Mouse (Mus musculus): ENCODE data around the gene Fndc11. TPM values are rescaled to one million over a fixed set of nuclear protein-coding genes. Genes with fewer than 3 reads are reported as not detected.

Fndc11 gene
- polyA plus RNA-seq (2014; fragmentation: Nextera tagmentation; extraction: Ambion mirVana), result not detected in 2 replicates

GRCm38 (mm10) chr2:181219538-181220216, at the start of gene Fndc11:
Gene Fndc11 (plus strand): TSS chr2:181220013.
- Histone ChIP-seq H3K4me3 (ENCODE audit: low read depth, low read length) (peak within 1 kb of the TSS; percentile 30), H3K4me2 (ENCODE audit: low read length) (peak within 1 kb of the TSS; percentile 56), H3K27ac (ENCODE audit: low read depth) (no peak within 1 kb of the TSS), H3K9me3 (ENCODE audit: control insufficient read depth, low read length) (no peaks in the 10 kb centered on the region), H3K4me1 (replicated peaks; ENCODE audit: control insufficient read depth, insufficient read depth, low read length) (peaks cover 15% of the 10 kb centered on the region; the same call in 1 of the 2 replicates), H3K36me3 (ENCODE audit: control insufficient read depth, insufficient read depth, low read length) (no peaks in the 10 kb centered on the region), H3K9ac (ENCODE audit: low read length) (0 out of 2 replicates have a peak within 1 kb of the TSS, but pooled peaks have one; percentile 21), H3K27me3 (replicated peaks; ENCODE audit: control insufficient read depth, insufficient read depth, low read length) (no peaks in the 10 kb centered on the region)
- 2% methylated on average over 25 of the region's 25 CpGs for WGBS
- peak; percentile 85 for DNase-seq (ENCODE audit: low spot score)
- peak; percentile 97 for ATAC-seq (replicated peaks; ENCODE audit: low FRiP score, low TSS enrichment, low read depth)

GRCm38 (mm10) chr2:181174646-181175045, 45.2 kb upstream of the Fndc11 start:
- no peak overlapping the region for H3K4me2 ChIP-seq (ENCODE audit: low read length)
- H3K4me3 ChIP-seq (ENCODE audit: low read depth, low read length), result no peak overlapping the region
- no peaks in the 10 kb centered on the region for H3K36me3 ChIP-seq (ENCODE audit: control insufficient read depth, insufficient read depth, low read length)
- no peaks in the 10 kb centered on the region for H3K9me3 ChIP-seq (ENCODE audit: control insufficient read depth, low read length)
- no peak overlapping the region for H3K9ac ChIP-seq (ENCODE audit: low read length)
- no peaks in the 10 kb centered on the region for H3K4me1 ChIP-seq (replicated peaks; ENCODE audit: control insufficient read depth, insufficient read depth, low read length)
- DNase-seq (ENCODE audit: low spot score), result no peak
- H3K27me3 ChIP-seq (replicated peaks; ENCODE audit: control insufficient read depth, insufficient read depth, low read length), result no peaks in the 10 kb centered on the region
- no peak for ATAC-seq (replicated peaks; ENCODE audit: low FRiP score, low TSS enrichment, low read depth)
- H3K27ac ChIP-seq (ENCODE audit: low read depth), result no peak overlapping the region
- WGBS, result 77% methylated on average over 3 of the region's 3 CpGs

- no peak overlapping the region for H3K4me2 ChIP-seq (ENCODE audit: low read length)
- H3K27me3 ChIP-seq (replicated peaks; ENCODE audit: control insufficient read depth, insufficient read depth, low read length), result no peaks in the 10 kb centered on the region
- ATAC-seq (replicated peaks; ENCODE audit: low FRiP score, low TSS enrichment, low read depth) (no peak), DNase-seq (ENCODE audit: low spot score) (no peak)
- H3K9me3 ChIP-seq (ENCODE audit: control insufficient read depth, low read length), result no peaks in the 10 kb centered on the region
- no peak overlapping the region for H3K27ac ChIP-seq (ENCODE audit: low read depth)
- no peak overlapping the region for H3K4me3 ChIP-seq (ENCODE audit: low read depth, low read length)
- H3K4me1 ChIP-seq (replicated peaks; ENCODE audit: control insufficient read depth, insufficient read depth, low read length), result no peaks in the 10 kb centered on the region
- no peaks in the 10 kb centered on the region for H3K36me3 ChIP-seq (ENCODE audit: control insufficient read depth, insufficient read depth, low read length)
- 86% methylated on average over 3 of the region's 3 CpGs for WGBS
- H3K9ac ChIP-seq (ENCODE audit: low read length), result no peak overlapping the region
Observed at GRCm38 (mm10) chr2:181178015-181178414, 41.8 kb upstream of the Fndc11 start.

- 85% methylated on average over 5 of the region's 5 CpGs for WGBS
- H3K36me3 ChIP-seq (ENCODE audit: control insufficient read depth, insufficient read depth, low read length), result no peaks in the 10 kb centered on the region
- H3K27me3 ChIP-seq (replicated peaks; ENCODE audit: control insufficient read depth, insufficient read depth, low read length), result no peaks in the 10 kb centered on the region
- DNase-seq (ENCODE audit: low spot score) (no peak), ATAC-seq (replicated peaks; ENCODE audit: low FRiP score, low TSS enrichment, low read depth) (no peak)
- no peak overlapping the region for H3K4me3 ChIP-seq (ENCODE audit: low read depth, low read length)
- no peak overlapping the region for H3K9ac ChIP-seq (ENCODE audit: low read length)
- no peaks in the 10 kb centered on the region for H3K4me1 ChIP-seq (replicated peaks; ENCODE audit: control insufficient read depth, insufficient read depth, low read length)
- no peaks in the 10 kb centered on the region for H3K9me3 ChIP-seq (ENCODE audit: control insufficient read depth, low read length)
- no peak overlapping the region for H3K27ac ChIP-seq (ENCODE audit: low read depth)
- H3K4me2 ChIP-seq (ENCODE audit: low read length), result no peak overlapping the region
Observed at GRCm38 (mm10) chr2:181178471-181178870, 41.3 kb upstream of the Fndc11 start.

GRCm38 (mm10) chr2:181180898-181181297, 38.9 kb upstream of the Fndc11 start:
- DNase-seq (ENCODE audit: low spot score) (no peak), ATAC-seq (replicated peaks; ENCODE audit: low FRiP score, low TSS enrichment, low read depth) (no peak)
- no peak overlapping the region for H3K27ac ChIP-seq (ENCODE audit: low read depth)
- H3K4me3 ChIP-seq (ENCODE audit: low read depth, low read length), result no peak overlapping the region
- H3K9ac ChIP-seq (ENCODE audit: low read length), result no peak overlapping the region
- no peaks in the 10 kb centered on the region for H3K36me3 ChIP-seq (ENCODE audit: control insufficient read depth, insufficient read depth, low read length)
- H3K9me3 ChIP-seq (ENCODE audit: control insufficient read depth, low read length), result no peaks in the 10 kb centered on the region
- no peak overlapping the region for H3K4me2 ChIP-seq (ENCODE audit: low read length)
- 71% methylated on average over 6 of the region's 6 CpGs for WGBS
- H3K4me1 ChIP-seq (replicated peaks; ENCODE audit: control insufficient read depth, insufficient read depth, low read length), result no peaks in the 10 kb centered on the region
- H3K27me3 ChIP-seq (replicated peaks; ENCODE audit: control insufficient read depth, insufficient read depth, low read length), result no peaks in the 10 kb centered on the region

- DNase-seq (ENCODE audit: low spot score) (no peak), ATAC-seq (replicated peaks; ENCODE audit: low FRiP score, low TSS enrichment, low read depth) (peak; percentile 73)
- WGBS, result 0% methylated on average over 14 of the region's 14 CpGs
- H3K36me3 ChIP-seq (ENCODE audit: control insufficient read depth, insufficient read depth, low read length), result peaks cover 9% of the 10 kb centered on the region
- H3K9ac ChIP-seq (ENCODE audit: low read length), result peak overlapping the region; percentile 93
- H3K4me3 ChIP-seq (ENCODE audit: low read depth, low read length), result peak overlapping the region; percentile 69
- H3K27me3 ChIP-seq (replicated peaks; ENCODE audit: control insufficient read depth, insufficient read depth, low read length), result no peaks in the 10 kb centered on the region
- H3K27ac ChIP-seq (ENCODE audit: low read depth), result peak overlapping the region; percentile 95
- H3K4me1 ChIP-seq (replicated peaks; ENCODE audit: control insufficient read depth, insufficient read depth, low read length), result peaks cover 8% of the 10 kb centered on the region
- H3K4me2 ChIP-seq (ENCODE audit: low read length), result peak overlapping the region; percentile 93
- H3K9me3 ChIP-seq (ENCODE audit: control insufficient read depth, low read length), result no peaks in the 10 kb centered on the region
Observed at GRCm38 (mm10) chr2:181186635-181187034, 33.2 kb upstream of the Fndc11 start.

- ATAC-seq (replicated peaks; ENCODE audit: low FRiP score, low TSS enrichment, low read depth), result peak; percentile 93
- Histone ChIP-seq H3K4me3 (ENCODE audit: low read depth, low read length) (peak within 1 kb of the TSS; percentile 69), H3K27ac (ENCODE audit: low read depth) (peak within 1 kb of the TSS; percentile 95), H3K9ac (ENCODE audit: low read length) (peak within 1 kb of the TSS; percentile 93), H3K36me3 (ENCODE audit: control insufficient read depth, insufficient read depth, low read length) (peaks cover 9% of the 10 kb centered on the region), H3K4me2 (ENCODE audit: low read length) (peak within 1 kb of the TSS; percentile 93), H3K4me1 (replicated peaks; ENCODE audit: control insufficient read depth, insufficient read depth, low read length) (peaks cover 8% of the 10 kb centered on the region), H3K27me3 (replicated peaks; ENCODE audit: control insufficient read depth, insufficient read depth, low read length) (no peaks in the 10 kb centered on the region), H3K9me3 (ENCODE audit: control insufficient read depth, low read length) (no peaks in the 10 kb centered on the region)
- DNase-seq (ENCODE audit: low spot score), result peak; percentile 93
- under 1% methylated on average over 58 of the region's 64 CpGs for WGBS
Observed at GRCm38 (mm10) chr2:181187121-181188000, 32.5 kb upstream of the Fndc11 start, which contains the start of gene Ppdpf. Gene Ppdpf (plus strand): TSS chr2:181187247.

- H3K4me1 ChIP-seq (replicated peaks; ENCODE audit: control insufficient read depth, insufficient read depth, low read length), result peaks cover 8% of the 10 kb centered on the region
- 0 out of 2 replicates have a peak overlapping the region, but pooled peaks have one; percentile 5 for H3K9ac ChIP-seq (ENCODE audit: low read length)
- H3K9me3 ChIP-seq (ENCODE audit: control insufficient read depth, low read length), result no peaks in the 10 kb centered on the region
- H3K27ac ChIP-seq (ENCODE audit: low read depth), result peak overlapping the region; percentile 43; the same call in 1 of the 2 replicates
- DNase-seq (ENCODE audit: low spot score) (no peak), ATAC-seq (replicated peaks; ENCODE audit: low FRiP score, low TSS enrichment, low read depth) (no peak)
- peaks cover 9% of the 10 kb centered on the region for H3K36me3 ChIP-seq (ENCODE audit: control insufficient read depth, insufficient read depth, low read length)
- no peak overlapping the region for H3K4me3 ChIP-seq (ENCODE audit: low read depth, low read length)
- no peaks in the 10 kb centered on the region for H3K27me3 ChIP-seq (replicated peaks; ENCODE audit: control insufficient read depth, insufficient read depth, low read length)
- peak overlapping the region; percentile 93 for H3K4me2 ChIP-seq (ENCODE audit: low read length)
- WGBS, result 52% methylated on average over 2 of the region's 2 CpGs
Observed at GRCm38 (mm10) chr2:181188681-181189080, 31.1 kb upstream of the Fndc11 start.

Data from intestine, embryonic 14.5 days (tissue).